Mouse (Mus musculus): ENCODE results near the gene Ftsj1. TPM values are rescaled to one million over a fixed set of nuclear protein-coding genes. Genes with fewer than 3 reads are reported as not detected.

The Ftsj1 gene
- polyA plus RNA-seq, 1 experiment from 2014 or later: 43.7 TPM

DNA sequence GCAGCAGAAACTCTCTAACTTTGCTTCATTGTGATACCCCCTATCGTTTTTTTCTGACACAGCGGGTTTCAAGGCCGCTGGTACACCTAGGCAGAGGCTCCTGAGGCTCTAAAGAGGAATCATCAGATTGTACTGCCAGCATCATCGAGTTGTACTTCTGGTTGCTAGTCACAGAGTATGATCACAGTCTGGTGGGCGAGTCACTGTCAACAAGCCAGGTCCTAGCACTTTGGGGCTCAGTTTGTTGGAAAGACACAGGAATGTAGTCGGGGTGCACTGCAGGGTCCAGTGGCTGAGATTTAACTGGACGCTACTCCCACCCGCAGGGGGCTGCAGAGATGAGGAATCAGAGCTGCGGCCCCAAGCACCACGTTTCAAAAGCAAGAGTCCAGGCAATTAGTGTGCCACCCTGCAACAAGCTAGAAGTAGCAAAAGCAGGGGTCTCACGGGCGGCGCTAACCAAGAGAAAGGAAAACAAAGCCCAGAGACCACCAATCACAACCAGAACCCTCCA, 60.0 kb downstream of the Ftsj1 start:
- no peak for ATAC-seq (ENCODE audit: low FRiP score, low read depth)
- no peaks in the 10 kb centered on the region for H3K27me3 ChIP-seq
- H3K4me3 ChIP-seq: peak overlapping the region; percentile 51
- H3K4me1 ChIP-seq: 0 out of 2 replicates have a peak, but pooled peaks cover 4% of the 10 kb centered on the region
- H3K27ac ChIP-seq (replicated peaks): peak overlapping the region; percentile 74
- peak overlapping the region; percentile 58 for H3K9ac ChIP-seq (replicated peaks)
- H3K4me2 ChIP-seq (replicated peaks): peak overlapping the region; percentile 57
- no peaks in the 10 kb centered on the region for H3K9me3 ChIP-seq
- no peaks in the 10 kb centered on the region for H3K36me3 ChIP-seq
- 14% methylated on average over 13 of the region's 13 CpGs for WGBS

Other genes with a start within 250 kb of the Ftsj1 start
- not detected in 2 replicates for gene Glod5, start 233.9 kb downstream of the Ftsj1 start, polyA plus RNA-seq (2016; fragmentation: Nextera tagmentation; extraction: Ambion mirVana)
- gene Suv39h1, start 177.6 kb downstream of the Ftsj1 start, polyA plus RNA-seq (2016; fragmentation: Nextera tagmentation; extraction: Ambion mirVana): 68.5 and 70.3 TPM in 2 replicates
- 0.22 and 0.26 TPM in 2 replicates for gene Was, start 161.9 kb downstream of the Ftsj1 start, polyA plus RNA-seq (2016; fragmentation: Nextera tagmentation; extraction: Ambion mirVana)
- gene Wdr13, start 119.5 kb downstream of the Ftsj1 start, polyA plus RNA-seq (2016; fragmentation: Nextera tagmentation; extraction: Ambion mirVana): 39.5 and 44.6 TPM in 2 replicates
- gene Rbm3, start 106.5 kb downstream of the Ftsj1 start, polyA plus RNA-seq (2016; fragmentation: Nextera tagmentation; extraction: Ambion mirVana): 397 and 431 TPM in 2 replicates
- 12.7 and 13.2 TPM in 2 replicates for gene Tbc1d25, start 76.2 kb downstream of the Ftsj1 start, polyA plus RNA-seq (2016; fragmentation: Nextera tagmentation; extraction: Ambion mirVana)
- 26.3 and 32.6 TPM in 2 replicates for gene Ebp, start 58.9 kb downstream of the Ftsj1 start, polyA plus RNA-seq (2016; fragmentation: Nextera tagmentation; extraction: Ambion mirVana)
- 23.2 and 25.0 TPM in 2 replicates for gene Porcn, start 45.9 kb downstream of the Ftsj1 start, polyA plus RNA-seq (2016; fragmentation: Nextera tagmentation; extraction: Ambion mirVana)
- 7.3 and 7.7 TPM in 2 replicates for gene Slc38a5, start 18.7 kb upstream of the Ftsj1 start, polyA plus RNA-seq (2016; fragmentation: Nextera tagmentation; extraction: Ambion mirVana)
- not detected in 2 replicates for gene Ssxb10, start 75.0 kb upstream of the Ftsj1 start, polyA plus RNA-seq (2016; fragmentation: Nextera tagmentation; extraction: Ambion mirVana)
- not detected in 2 replicates for gene Ssxb9, start 114.6 kb upstream of the Ftsj1 start, polyA plus RNA-seq (2016; fragmentation: Nextera tagmentation; extraction: Ambion mirVana)
- gene Ssxb1, start 160.9 kb upstream of the Ftsj1 start, polyA plus RNA-seq (2016; fragmentation: Nextera tagmentation; extraction: Ambion mirVana): not detected in 2 replicates
- gene Ssxb2, start 209.3 kb upstream of the Ftsj1 start, polyA plus RNA-seq (2016; fragmentation: Nextera tagmentation; extraction: Ambion mirVana): not detected in 2 replicates